ENCODE assay signal across 11 mouse cellular contexts in genomic region chr16:43522482-43522881, GRCm38 (mm10).
"Had no signal": no experiment of that assay in that cellular context is flagged by ENCODE, and none has a peak within 500 bp of the region (broad histone marks: within the 10 kb centered on the region; RNA-seq: fewer than 3 reads in every experiment).

No protein-coding gene starts in this region.

- ATAC-seq: lung, postnatal 0 days had no signal

- H3K4me3 ChIP-seq: limb, embryonic 10.5 days; liver, embryonic 15.5 days; neural tube, embryonic 13.5 days had no signal

- H3K27ac ChIP-seq: limb, embryonic 10.5 days; liver, embryonic 15.5 days; neural tube, embryonic 13.5 days had no signal

- H3K27me3 ChIP-seq: liver, embryonic 15.5 days; neural tube, embryonic 13.5 days had no signal

- H3K9me3 ChIP-seq: limb, embryonic 10.5 days; liver, embryonic 15.5 days; neural tube, embryonic 13.5 days had no signal

- H3K36me3 ChIP-seq: limb, embryonic 10.5 days; liver, embryonic 15.5 days; neural tube, embryonic 13.5 days had no signal

- H3K9ac ChIP-seq: liver, embryonic 15.5 days; neural tube, embryonic 13.5 days had no signal

- DNase-seq: kidney, adult 8-10 months; kidney, postnatal 25 days; lung, adult 2 months; lung, postnatal 36 days; right cerebral cortex, postnatal 14 days; thymus, postnatal 36 days had no signal

- H3K4me2 ChIP-seq: liver, embryonic 11.5 days; liver, embryonic 15.5 days; neural tube, embryonic 13.5 days had no signal

- H3K4me1 ChIP-seq: limb, embryonic 10.5 days; liver, embryonic 15.5 days had no signal
